Mouse (Mus musculus) heart, adult 2 months (tissue): ENCODE data around the gene Fbrs.

Experiments
- CTCF ChIP-seq: fragments of 200-600 bp; IDR thresholded peaks from 2 replicates; pipeline ENCODE4 v1.8.1; 2022; ENCODE audit warnings: antibody characterized with exemption, mild to moderate bottlenecking, moderate library complexity
- POLR2A ChIP-seq: fragments of 200-500 bp; IDR thresholded peaks from 2 replicates; pipeline ENCODE4 v1.6.1; 2011; ENCODE audit warnings: mild to moderate bottlenecking, low read depth, low read length, control low read depth; ENCODE audit not compliant: insufficient read depth

DNA sequence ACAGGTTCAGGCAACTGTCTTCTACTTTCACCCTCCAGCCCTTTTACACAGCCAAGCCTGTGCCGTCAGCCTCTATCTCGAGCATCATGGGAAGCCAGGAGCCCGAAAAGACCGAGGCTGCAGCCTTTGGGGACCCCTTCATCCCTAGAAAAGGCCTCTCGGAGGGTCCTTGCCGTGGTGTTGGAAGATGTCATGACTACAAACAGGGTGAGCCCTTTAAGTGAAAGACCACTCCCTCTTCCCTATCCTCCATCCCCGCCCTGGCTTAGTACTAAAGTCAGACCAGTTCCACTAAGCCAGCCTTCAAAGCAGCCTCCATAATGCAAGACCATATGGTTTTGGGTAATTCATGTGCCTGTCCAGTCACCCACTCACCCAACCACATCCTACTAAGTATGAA, 6.9 kb upstream of the Fbrs start:
- TF ChIP-seq POLR2A (no peak), CTCF (no peak)
